Mouse (Mus musculus) C2C12 (cell line): Measurements from ENCODE around the gene Znrd1as.

Experiments used
- CTCF ChIP-seq: IDR thresholded peaks from one replicate; pipeline ENCODE4 v1.5.1; 2011; ENCODE audit not compliant: control insufficient read depth, insufficient read depth, insufficient read length
- MAX ChIP-seq: IDR thresholded peaks from one replicate; pipeline ENCODE4 v1.6.1; 2011; ENCODE audit warnings: mild to moderate bottlenecking, control low read depth
- MYOD1 ChIP-seq: IDR thresholded peaks from one replicate; pipeline ENCODE4 v1.6.1; 2011; ENCODE audit warnings: low read depth; ENCODE audit not compliant: control insufficient read depth, insufficient read length
- MYOG ChIP-seq: IDR thresholded peaks from one replicate; pipeline ENCODE4 v1.6.1; 2011; ENCODE audit not compliant: control insufficient read depth, insufficient read length; ENCODE audit errors: extremely low read depth

DNA sequence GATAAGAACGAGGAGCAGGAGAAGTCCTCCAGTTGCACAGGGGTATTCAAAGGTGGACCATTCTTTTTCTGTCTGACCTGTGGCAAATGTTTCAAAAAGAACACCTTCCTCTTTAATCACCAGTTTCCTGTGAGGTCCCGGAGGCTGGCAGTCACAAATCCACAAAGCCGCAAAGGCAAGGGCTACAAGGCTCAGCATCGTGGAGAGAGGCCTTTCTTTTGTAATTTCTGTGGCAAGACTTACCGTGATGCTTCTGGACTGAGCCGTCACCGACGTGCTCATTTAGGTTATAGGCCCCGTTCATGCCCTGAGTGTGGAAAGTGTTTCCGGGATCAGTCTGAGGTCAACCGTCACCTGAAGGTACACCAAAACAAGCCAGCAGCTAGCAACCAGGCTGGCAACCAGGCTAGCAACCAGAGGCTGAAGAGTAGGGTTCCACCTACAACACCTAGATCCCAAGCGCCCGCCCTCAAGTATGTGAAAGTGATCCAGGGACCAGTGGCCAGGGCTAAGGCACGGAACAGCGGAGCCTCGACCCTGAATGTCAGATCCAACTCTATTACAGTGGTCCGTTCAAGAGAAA lies 51.2 kb downstream of the Znrd1as start:
- TF ChIP-seq CTCF, result no peak
- no peak for TF ChIP-seq MAX
- TF ChIP-seq MYOG, result no peak
- no peak for TF ChIP-seq MYOD1
